Mouse (Mus musculus) midbrain, embryonic 15.5 days (tissue): ENCODE measurements around the gene Lin28b. TPM values are rescaled to one million over a fixed set of nuclear protein-coding genes. Genes with fewer than 3 reads are reported as not detected.

Experiments
- ATAC-seq: fragments of 200-750 bp; cut with Nextera tagmentation; replicated peaks from 2 replicates; pipeline ENCODE4 v1.8.0; 2017; ENCODE audit warnings: moderate TSS enrichment
- H3K27ac ChIP-seq: fragments of 300-500 bp; sonication (generic); 2 replicates; pipeline ENCODE4 v1.5.1; 2015; ENCODE audit warnings: mild to moderate bottlenecking, inconsistent platforms
- H3K27me3 ChIP-seq: fragments of 300-500 bp; sonication (generic); replicated peaks from 2 replicates; pipeline ENCODE4 v1.6.1; 2015; ENCODE audit warnings: inconsistent platforms
- H3K36me3 ChIP-seq: fragments of 300-500 bp; sonication (generic); replicated peaks from 2 replicates; pipeline ENCODE4 v1.6.1; 2015; ENCODE audit warnings: inconsistent platforms
- H3K4me1 ChIP-seq: fragments of 300-500 bp; sonication (generic); 2 replicates; pipeline ENCODE4 v1.6.1; 2015; ENCODE audit warnings: inconsistent platforms
- H3K4me2 ChIP-seq: fragments of 300-500 bp; sonication (generic); 2 replicates; pipeline ENCODE4 v1.6.1; 2015; ENCODE audit warnings: inconsistent platforms, mild to moderate bottlenecking, moderate library complexity
- H3K4me3 ChIP-seq: fragments of 300-500 bp; sonication (generic); 2 replicates; pipeline ENCODE4 v1.5.1; 2015; ENCODE audit warnings: mild to moderate bottlenecking, inconsistent platforms
- H3K9ac ChIP-seq: fragments of 300-500 bp; sonication (generic); 2 replicates; pipeline ENCODE4 v1.6.1; 2015; ENCODE audit warnings: mild to moderate bottlenecking, inconsistent platforms
- H3K9me3 ChIP-seq: fragments of 300-500 bp; sonication (generic); 2 replicates; pipeline ENCODE4 v1.6.1; 2016; ENCODE audit warnings: inconsistent platforms
- WGBS: fragments of 180-500 bp; shearing (Covaris S2); methylation state at CpG from one replicate; pipeline ENCODE4 v1.1.7; 2015; ENCODE audit warnings: mixed read lengths; 5-methylcytosine and 5-hydroxymethylcytosine counted together
- polyA plus RNA-seq: library from polyadenylated mRNA; unstranded; fragments of >200 nt; fragmentation: Nextera tagmentation; extraction: Ambion mirVana; gene quantifications from 2 replicates; pipeline ENCODE4 v1.2.1, GENCODE M21; 2015

The Lin28b gene
- polyA plus RNA-seq, 1 experiment from 2014 or later: 9.0 TPM

- H3K9me3 ChIP-seq: no peaks in the 10 kb centered on the region
- no peak for ATAC-seq
- no peaks in the 10 kb centered on the region for H3K36me3 ChIP-seq
- H3K9ac ChIP-seq: no peak overlapping the region
- H3K4me2 ChIP-seq: no peak overlapping the region
- H3K4me1 ChIP-seq: no peaks in the 10 kb centered on the region
- 81% methylated on average over 9 of the region's 9 CpGs for WGBS
- no peaks in the 10 kb centered on the region for H3K27me3 ChIP-seq
- H3K27ac ChIP-seq: no peak overlapping the region
- no peak overlapping the region for H3K4me3 ChIP-seq
Observed at GRCm38 (mm10) chr10:45345217-45345616, 141.0 kb downstream of the Lin28b start.

GRCm38 (mm10) chr10:45344381-45344780, 141.8 kb downstream of the Lin28b start:
- no peaks in the 10 kb centered on the region for H3K27me3 ChIP-seq
- no peaks in the 10 kb centered on the region for H3K36me3 ChIP-seq
- H3K4me2 ChIP-seq: no peak overlapping the region
- ATAC-seq: no peak
- H3K9me3 ChIP-seq: no peaks in the 10 kb centered on the region
- H3K27ac ChIP-seq: no peak overlapping the region
- H3K4me1 ChIP-seq: no peaks in the 10 kb centered on the region
- WGBS: 88% methylated on average over 4 of the region's 4 CpGs
- no peak overlapping the region for H3K9ac ChIP-seq
- no peak overlapping the region for H3K4me3 ChIP-seq

- Histone ChIP-seq H3K27ac (no peak overlapping the region), H3K4me3 (no peak overlapping the region), H3K9ac (no peak overlapping the region), H3K4me1 (peaks cover 9% of the 10 kb centered on the region), H3K27me3 (peaks cover 15% of the 10 kb centered on the region), H3K36me3 (no peaks in the 10 kb centered on the region), H3K9me3 (no peaks in the 10 kb centered on the region), H3K4me2 (no peak overlapping the region)
- WGBS: 81% methylated on average over 7 of the region's 7 CpGs
- ATAC-seq: no peak
Observed at GRCm38 (mm10) chr10:45339106-45339505, 147.1 kb downstream of the Lin28b start.

- ATAC-seq: peak; percentile 83
- Histone ChIP-seq H3K9me3 (no peaks in the 10 kb centered on the region), H3K4me2 (peak within 1 kb of the TSS; percentile 96), H3K4me1 (peaks cover 9% of the 10 kb centered on the region), H3K27ac (no peak within 1 kb of the TSS), H3K27me3 (peaks cover 25% of the 10 kb centered on the region), H3K9ac (peak within 1 kb of the TSS; percentile 47), H3K4me3 (peak within 1 kb of the TSS; percentile 68), H3K36me3 (no peaks in the 10 kb centered on the region)
- WGBS: under 1% methylated on average over 116 of the region's 116 CpGs
Observed at GRCm38 (mm10) chr10:45335434-45336422, 150.5 kb downstream of the Lin28b start, which contains the start of gene Bves. Bves (plus strand) TSS chr10:45335772.

GRCm38 (mm10) chr10:45334925-45335324, 151.3 kb downstream of the Lin28b start:
- Histone ChIP-seq H3K36me3 (no peaks in the 10 kb centered on the region), H3K9me3 (no peaks in the 10 kb centered on the region), H3K27me3 (peaks cover 25% of the 10 kb centered on the region), H3K4me2 (peak overlapping the region; percentile 96), H3K9ac (no peak overlapping the region), H3K27ac (no peak overlapping the region), H3K4me1 (peaks cover 9% of the 10 kb centered on the region), H3K4me3 (peak overlapping the region; percentile 68)
- WGBS: 25% methylated on average over 7 of the region's 7 CpGs
- ATAC-seq: peak; percentile 43; the same call in 1 of the 2 replicates

- H3K4me3 ChIP-seq: no peak overlapping the region
- H3K36me3 ChIP-seq: no peaks in the 10 kb centered on the region
- no peak overlapping the region for H3K27ac ChIP-seq
- H3K9ac ChIP-seq: no peak overlapping the region
- H3K27me3 ChIP-seq: peaks cover 6% of the 10 kb centered on the region; the same call in 1 of the 2 replicates
- no peak overlapping the region for H3K4me2 ChIP-seq
- no peaks in the 10 kb centered on the region for H3K4me1 ChIP-seq
- WGBS: 62% methylated on average over 7 of the region's 7 CpGs
- ATAC-seq: peak; percentile 83
- no peaks in the 10 kb centered on the region for H3K9me3 ChIP-seq
Observed at GRCm38 (mm10) chr10:45328196-45329000, 157.8 kb downstream of the Lin28b start.

Other genes with a start within 250 kb of the Lin28b start
- gene Bves, start 150.6 kb downstream of the Lin28b start, polyA plus RNA-seq: 1.5 and 1.6 TPM in 2 replicates
- gene Hace1, start 91.4 kb upstream of the Lin28b start, polyA plus RNA-seq: 18.7 and 19.0 TPM in 2 replicates